Mouse (Mus musculus) stomach, postnatal 0 days (tissue): ENCODE results near the gene Dqx1.

Source experiments
- CTCF ChIP-seq: IDR thresholded peaks from 2 replicates; pipeline ENCODE4 v1.5.1; 2016; ENCODE audit warnings: antibody characterized with exemption, low read depth, mild to moderate bottlenecking, moderate library complexity
- EP300 ChIP-seq: optimal IDR thresholded peaks from 2 replicates; pipeline ENCODE3; 2016; ENCODE audit warnings: antibody characterized with exemption

- TF ChIP-seq CTCF: no peak
- TF ChIP-seq EP300: no peak
Observed at GRCm38 (mm10) chr6:83092416-83093127, 34.9 kb downstream of the Dqx1 start.
